Mouse (Mus musculus) myocyte (in vitro differentiated cells): ENCODE data around the gene Tiam2. TPM values are rescaled to one million over a fixed set of nuclear protein-coding genes. Genes with fewer than 3 reads are reported as not detected.
A peak's percentile ranks its signal among the peaks of the same experiment; 100 is the strongest.
"Not testable (repeated sequence)": the region's sequence is repeated elsewhere in the genome, so short reads cannot be mapped to it uniquely, and the experiment has no call there.

Experiments used
- H3K27me3 ChIP-seq: one replicate; pipeline ENCODE4 v1.6.1; 2011; ENCODE audit not compliant: control insufficient read depth, insufficient read depth, insufficient read length
- H3K36me3 ChIP-seq: one replicate; pipeline ENCODE4 v1.6.1; 2011; ENCODE audit not compliant: control insufficient read depth, insufficient read depth
- H3K4me2 ChIP-seq: one replicate; pipeline ENCODE4 v1.6.1; 2011; ENCODE audit warnings: low read depth, control low read depth
- H3K4me3 ChIP-seq: one replicate; pipeline ENCODE4 v1.5.1; 2011; ENCODE audit warnings: mild to moderate bottlenecking, control low read depth, moderate library complexity
- H3K79me2 ChIP-seq: one replicate; pipeline ENCODE4 v1.6.1; 2011; ENCODE audit not compliant: control insufficient read depth, insufficient read depth
- H3ac ChIP-seq: one replicate; pipeline ENCODE4 v1.6.1; 2011; ENCODE audit not compliant: control insufficient read depth, insufficient read length
- CEBPB ChIP-seq: IDR thresholded peaks from 2 replicates; pipeline ENCODE4 v1.6.1; 2011; ENCODE audit warnings: mild to moderate bottlenecking, moderate library complexity; ENCODE audit not compliant: poor library complexity, insufficient read depth, severe bottlenecking
- E2F4 ChIP-seq: IDR thresholded peaks from one replicate; pipeline ENCODE4 v1.6.1; 2011; ENCODE audit warnings: mild to moderate bottlenecking, control low read depth, moderate library complexity; ENCODE audit not compliant: insufficient read depth
- MAX ChIP-seq: IDR thresholded peaks from one replicate; pipeline ENCODE4 v1.6.1; 2011; ENCODE audit warnings: low read depth, mild to moderate bottlenecking, control low read depth
- MYOD1 ChIP-seq, 3 experiments: IDR thresholded peaks; one replicate each; pipeline ENCODE4 v1.6.1; 2011; ENCODE audit warnings: control low read depth in 2 of 3, low read depth in 2 of 3, mild to moderate bottlenecking in 2 of 3, moderate library complexity in 1 of 3; ENCODE audit not compliant: insufficient read length in 2 of 3, control insufficient read depth in 1 of 3
- MYOG ChIP-seq, 3 experiments: IDR thresholded peaks; one replicate each; pipeline ENCODE4 v1.6.1; 2011; ENCODE audit warnings: control low read depth in 2 of 3, low read depth in 2 of 3, mild to moderate bottlenecking in 2 of 3; ENCODE audit not compliant: insufficient read length in 2 of 3, control insufficient read depth in 1 of 3, insufficient read depth in 1 of 3
- POLR2A ChIP-seq: IDR thresholded peaks from one replicate; pipeline ENCODE4 v1.6.1; 2011; ENCODE audit warnings: low read depth, mild to moderate bottlenecking, control low read depth, moderate library complexity; ENCODE audit not compliant: insufficient read length
- POLR2AphosphoS2 ChIP-seq: IDR thresholded peaks from one replicate; pipeline ENCODE4 v1.6.1; 2011; ENCODE audit warnings: low read depth, control low read depth; ENCODE audit not compliant: insufficient read length
- REST ChIP-seq: IDR thresholded peaks from one replicate; pipeline ENCODE4 v1.6.1; 2011; ENCODE audit warnings: mild to moderate bottlenecking, control low read depth, moderate library complexity; ENCODE audit not compliant: insufficient read depth, insufficient read length
- SRF ChIP-seq: IDR thresholded peaks from one replicate; pipeline ENCODE4 v1.6.1; 2011; ENCODE audit warnings: low read depth; ENCODE audit not compliant: control insufficient read depth, insufficient read length
- TCF12 ChIP-seq: IDR thresholded peaks from one replicate; pipeline ENCODE4 v1.6.1; 2011; ENCODE audit warnings: mild to moderate bottlenecking, control low read depth; ENCODE audit not compliant: poor library complexity, insufficient read depth, severe bottlenecking
- TCF3 ChIP-seq: IDR thresholded peaks from one replicate; pipeline ENCODE4 v1.6.1; 2011; ENCODE audit warnings: low read depth, control low read depth; ENCODE audit not compliant: insufficient read length
- USF1 ChIP-seq: IDR thresholded peaks from one replicate; pipeline ENCODE4 v1.6.1; 2011; ENCODE audit warnings: low read depth, mild to moderate bottlenecking, control low read depth, moderate library complexity
- polyA plus RNA-seq: library from polyadenylated mRNA; unstranded; fragments of >200 nt; fragmentation: generic; extraction: Trizol; gene quantifications from one replicate; pipeline ENCODE4 v1.2.1, GENCODE M21; 2012; ENCODE audit warnings: missing spikeins

Tiam2 gene
- polyA plus RNA-seq, 1 experiment: 7.8 TPM

GRCm38 (mm10) chr17:3350405-3350804 is 24.0 kb downstream of the Tiam2 start:
- peaks cover 78% of the 10 kb centered on the region for H3K79me2 ChIP-seq
- peak overlapping the region; percentile 72 for H3K4me2 ChIP-seq
- no peak for TF ChIP-seq REST
- no peak for TF ChIP-seq TCF12
- TF ChIP-seq USF1: no peak
- TF ChIP-seq E2F4: no peak
- no peak for TF ChIP-seq CEBPB
- no peak for TF ChIP-seq POLR2AphosphoS2
- no peak for TF ChIP-seq SRF
- no peak for TF ChIP-seq MYOG (IDR thresholded peaks at IDR 0.05; ENCODE audit: control insufficient read depth in 1 of 3, insufficient read depth in 1 of 3, insufficient read length in 2 of 3, low read depth in 2 of 3)
- no peak for TF ChIP-seq MAX
- H3K36me3 ChIP-seq: no peaks in the 10 kb centered on the region
- no peaks in the 10 kb centered on the region for H3K27me3 ChIP-seq
- no peak overlapping the region for H3K4me3 ChIP-seq
- no peak overlapping the region for H3ac ChIP-seq

- Histone ChIP-seq H3ac (no peak overlapping the region), H3K27me3 (no peaks in the 10 kb centered on the region), H3K79me2 (peaks cover 78% of the 10 kb centered on the region), H3K36me3 (no peaks in the 10 kb centered on the region), H3K4me2 (no peak overlapping the region), H3K4me3 (no peak overlapping the region)
- TF ChIP-seq MAX (no peak), MYOD1 (IDR thresholded peaks at IDR 0.05; ENCODE audit: control insufficient read depth in 1 of 3, insufficient read length in 2 of 3, low read depth in 2 of 3) (no peak), TCF12 (no peak), CEBPB (no peak), USF1 (no peak), E2F4 (no peak), MYOG (IDR thresholded peaks at IDR 0.05; ENCODE audit: control insufficient read depth in 1 of 3, insufficient read depth in 1 of 3, insufficient read length in 2 of 3, low read depth in 2 of 3) (no peak), POLR2A (no peak), REST (no peak), SRF (no peak), POLR2AphosphoS2 (no peak), TCF3 (no peak)
These were observed 25.3 kb downstream of the Tiam2 start for GRCm38 (mm10) chr17:3351668-3352067.

GRCm38 (mm10) chr17:3353141-3353540 is 26.8 kb downstream of the Tiam2 start:
- H3K4me3 ChIP-seq, H3K27me3 ChIP-seq, H3K36me3 ChIP-seq, H3K4me2 ChIP-seq, H3ac ChIP-seq: not testable (repeated sequence)
- peaks cover 80% of the 10 kb centered on the region for H3K79me2 ChIP-seq

- TF ChIP-seq MYOG (IDR thresholded peaks at IDR 0.05; ENCODE audit: control insufficient read depth in 1 of 3, insufficient read depth in 1 of 3, insufficient read length in 2 of 3, low read depth in 2 of 3) (no peak), SRF (no peak), CEBPB (no peak), MAX (no peak), REST (no peak), E2F4 (no peak), POLR2AphosphoS2 (no peak), TCF3 (no peak), USF1 (no peak), POLR2A (no peak), TCF12 (no peak), MYOD1 (IDR thresholded peaks at IDR 0.05; ENCODE audit: control insufficient read depth in 1 of 3, insufficient read length in 2 of 3, low read depth in 2 of 3) (no peak)
- no peak overlapping the region for H3ac ChIP-seq
- no peak overlapping the region for H3K4me3 ChIP-seq
- no peak overlapping the region for H3K4me2 ChIP-seq
- H3K27me3 ChIP-seq: no peaks in the 10 kb centered on the region
- H3K79me2 ChIP-seq: peaks cover 86% of the 10 kb centered on the region
- no peaks in the 10 kb centered on the region for H3K36me3 ChIP-seq
These were observed 28.5 kb downstream of the Tiam2 start for GRCm38 (mm10) chr17:3354856-3355255.

GRCm38 (mm10) chr17:3356633-3357365 is 30.4 kb downstream of the Tiam2 start:
- Histone ChIP-seq H3K36me3 (no peaks in the 10 kb centered on the region), H3K4me2 (no peak overlapping the region), H3ac (no peak overlapping the region), H3K79me2 (peaks cover 89% of the 10 kb centered on the region), H3K27me3 (no peaks in the 10 kb centered on the region), H3K4me3 (no peak overlapping the region)
- TF ChIP-seq POLR2AphosphoS2: no peak
